Mouse (Mus musculus) hindbrain, embryonic 14.5 days (tissue): ENCODE measurements around the gene Tmem106c. TPM values are rescaled to one million over a fixed set of nuclear protein-coding genes. Genes with fewer than 3 reads are reported as not detected.
A peak's percentile ranks its signal among the peaks of the same experiment; 100 is the strongest.

ENCODE experiments used
- ATAC-seq: fragments of 200-750 bp; cut with Nextera tagmentation; 2 replicates; pipeline ENCODE4 v1.8.0; 2017; ENCODE audit warnings: moderate number of reproducible peaks, mild to moderate bottlenecking, moderate TSS enrichment, moderate library complexity; ENCODE audit not compliant: low FRiP score
- DNase-seq: peaks from one replicate; pipeline ENCODE4 v3.0.0-alpha.2; 2015; ENCODE audit warnings: low spot score
- H3K27ac ChIP-seq: fragments of 300-500 bp; sonication (generic); 2 replicates; pipeline ENCODE4 v1.5.1; 2014; ENCODE audit warnings: mild to moderate bottlenecking, moderate library complexity
- H3K27me3 ChIP-seq: fragments of 300-500 bp; sonication (generic); 2 replicates; pipeline ENCODE4 v1.6.1; 2014; ENCODE audit warnings: mild to moderate bottlenecking, low read length, mixed read lengths; ENCODE audit not compliant: control insufficient read depth, insufficient read depth
- H3K36me3 ChIP-seq: fragments of 300-500 bp; sonication (generic); replicated peaks from 2 replicates; pipeline ENCODE4 v1.6.1; 2014; ENCODE audit not compliant: control insufficient read depth, insufficient read depth
- H3K4me1 ChIP-seq: fragments of 300-500 bp; sonication (generic); replicated peaks from 2 replicates; pipeline ENCODE4 v1.6.1; 2014; ENCODE audit warnings: antibody characterized with exemption, low read length, mixed read lengths; ENCODE audit not compliant: control insufficient read depth, insufficient read depth
- H3K4me2 ChIP-seq: fragments of 300-500 bp; sonication (generic); replicated peaks from 2 replicates; pipeline ENCODE4 v1.6.1; 2014; ENCODE audit warnings: mild to moderate bottlenecking, moderate library complexity
- H3K4me3 ChIP-seq: fragments of 300-500 bp; sonication (generic); replicated peaks from 2 replicates; pipeline ENCODE4 v1.5.1; 2014; ENCODE audit warnings: mild to moderate bottlenecking, low read length
- H3K9ac ChIP-seq: fragments of 300-500 bp; sonication (generic); 2 replicates; pipeline ENCODE4 v1.6.1; 2014
- H3K9me3 ChIP-seq: fragments of 300-500 bp; sonication (generic); 2 replicates; pipeline ENCODE4 v1.6.1; 2016; ENCODE audit warnings: low read length; ENCODE audit not compliant: control insufficient read depth
- WGBS: fragments of 180-500 bp; shearing (Covaris S2); extraction: QIAGEN DNeasy Blood & Tissue Kit; methylation state at CpG from one replicate; pipeline ENCODE4 v1.1.7; 2014; 5-methylcytosine and 5-hydroxymethylcytosine counted together
- polyA plus RNA-seq: library from polyadenylated mRNA; unstranded; fragments of >200 nt; fragmentation: Nextera tagmentation; extraction: Ambion mirVana; gene quantifications from 2 replicates; pipeline ENCODE4 v1.2.1, GENCODE M21; 2014

Tmem106c gene
- polyA plus RNA-seq, 1 experiment from 2014 or later, result 58.0 TPM

- DNase-seq, result peak; percentile 52
- Histone ChIP-seq H3K36me3 (no peaks in the 10 kb centered on the region), H3K9ac (peak overlapping the region; percentile 53), H3K4me1 (peaks cover 61% of the 10 kb centered on the region), H3K27ac (peak overlapping the region; percentile 77), H3K4me2 (peak overlapping the region; percentile 71), H3K4me3 (peak overlapping the region; percentile 38), H3K9me3 (no peaks in the 10 kb centered on the region), H3K27me3 (peaks cover 35% of the 10 kb centered on the region)
- WGBS, result under 1% methylated on average over 42 of the region's 42 CpGs
- peak; percentile 63 for ATAC-seq
These were observed 38.4 kb downstream of the Tmem106c start for GRCm38 (mm10) chr15:98002113-98002990.

- under 1% methylated on average over 42 of the region's 42 CpGs for WGBS
- H3K27me3 ChIP-seq, result peaks cover 35% of the 10 kb centered on the region
- no peak for ATAC-seq
- no peak for DNase-seq
- H3K9me3 ChIP-seq, result no peaks in the 10 kb centered on the region
- H3K9ac ChIP-seq, result peak overlapping the region; percentile 53
- no peaks in the 10 kb centered on the region for H3K36me3 ChIP-seq
- peak overlapping the region; percentile 72 for H3K27ac ChIP-seq
- peak overlapping the region; percentile 38 for H3K4me3 ChIP-seq
- peaks cover 54% of the 10 kb centered on the region for H3K4me1 ChIP-seq
- peak overlapping the region; percentile 71 for H3K4me2 ChIP-seq
These were observed 39.2 kb downstream of the Tmem106c start for GRCm38 (mm10) chr15:98002991-98003821.

- H3K27me3 ChIP-seq, result peaks cover 35% of the 10 kb centered on the region
- no peaks in the 10 kb centered on the region for H3K36me3 ChIP-seq
- H3K9ac ChIP-seq, result peak within 1 kb of the TSS; percentile 53
- peak within 1 kb of the TSS; percentile 38 for H3K4me3 ChIP-seq
- peak within 1 kb of the TSS; percentile 71 for H3K4me2 ChIP-seq
- H3K9me3 ChIP-seq, result no peaks in the 10 kb centered on the region
- ATAC-seq (peak; percentile 19; the same call in 1 of the 2 replicates), DNase-seq (no peak)
- peak within 1 kb of the TSS; percentile 72; the same call in 1 of the 2 replicates for H3K27ac ChIP-seq
- under 1% methylated on average over 49 of the region's 59 CpGs for WGBS
- peaks cover 51% of the 10 kb centered on the region for H3K4me1 ChIP-seq
These were observed 40.1 kb downstream of the Tmem106c start, which contains the start of gene Col2a1 for GRCm38 (mm10) chr15:98003822-98004739. Gene Col2a1 (minus strand): TSS chr15:98004695.

- ATAC-seq, result peak; percentile 26; the same call in 1 of the 2 replicates
- H3K27ac ChIP-seq, result 0 out of 2 replicates have a peak overlapping the region, but pooled peaks have one; percentile 6
- H3K4me2 ChIP-seq, result peak overlapping the region; percentile 71
- peaks cover 33% of the 10 kb centered on the region for H3K27me3 ChIP-seq
- no peak for DNase-seq
- WGBS, result 1% methylated on average over 19 of the region's 19 CpGs
- H3K9ac ChIP-seq, result peak overlapping the region; percentile 53
- peak overlapping the region; percentile 38 for H3K4me3 ChIP-seq
- no peaks in the 10 kb centered on the region for H3K36me3 ChIP-seq
- peaks cover 45% of the 10 kb centered on the region for H3K4me1 ChIP-seq
- no peaks in the 10 kb centered on the region for H3K9me3 ChIP-seq
These were observed 40.8 kb downstream of the Tmem106c start for GRCm38 (mm10) chr15:98004740-98005159.

- ATAC-seq (no peak), DNase-seq (no peak)
- Histone ChIP-seq H3K9me3 (no peaks in the 10 kb centered on the region), H3K27ac (no peak overlapping the region), H3K4me1 (peaks cover 41% of the 10 kb centered on the region), H3K4me3 (peak overlapping the region; percentile 38), H3K36me3 (no peaks in the 10 kb centered on the region), H3K27me3 (peaks cover 28% of the 10 kb centered on the region), H3K9ac (peak overlapping the region; percentile 53; the same call in 1 of the 2 replicates), H3K4me2 (peak overlapping the region; percentile 71)
- WGBS, result 9% methylated on average over 11 of the region's 11 CpGs
These were observed 41.2 kb downstream of the Tmem106c start for GRCm38 (mm10) chr15:98005181-98005580.

- Histone ChIP-seq H3K27me3 (no peaks in the 10 kb centered on the region), H3K4me3 (no peak overlapping the region), H3K27ac (no peak overlapping the region), H3K4me2 (no peak overlapping the region), H3K9me3 (no peaks in the 10 kb centered on the region), H3K36me3 (no peaks in the 10 kb centered on the region), H3K9ac (no peak overlapping the region), H3K4me1 (no peaks in the 10 kb centered on the region)
- DNase-seq (no peak), ATAC-seq (no peak)
- WGBS, result 53% methylated on average over 6 of the region's 6 CpGs
These were observed 48.8 kb downstream of the Tmem106c start for GRCm38 (mm10) chr15:98012810-98013209.

GRCm38 (mm10) chr15:98017925-98018324 is 53.9 kb downstream of the Tmem106c start:
- Histone ChIP-seq H3K9me3 (no peaks in the 10 kb centered on the region), H3K27ac (no peak overlapping the region), H3K36me3 (no peaks in the 10 kb centered on the region), H3K4me3 (no peak overlapping the region), H3K27me3 (no peaks in the 10 kb centered on the region), H3K4me2 (no peak overlapping the region), H3K9ac (no peak overlapping the region), H3K4me1 (no peaks in the 10 kb centered on the region)
- no peak for ATAC-seq
- no peak for DNase-seq
- WGBS, result 85% methylated on average over 4 of the region's 4 CpGs

GRCm38 (mm10) chr15:98019047-98019446 is 55.0 kb downstream of the Tmem106c start:
- H3K36me3 ChIP-seq, result no peaks in the 10 kb centered on the region
- H3K27me3 ChIP-seq, result no peaks in the 10 kb centered on the region
- H3K9ac ChIP-seq, result no peak overlapping the region
- H3K4me2 ChIP-seq, result no peak overlapping the region
- no peaks in the 10 kb centered on the region for H3K9me3 ChIP-seq
- WGBS, result 70% methylated on average over 3 of the region's 3 CpGs
- DNase-seq (no peak), ATAC-seq (no peak)
- H3K4me1 ChIP-seq, result no peaks in the 10 kb centered on the region
- no peak overlapping the region for H3K27ac ChIP-seq
- no peak overlapping the region for H3K4me3 ChIP-seq
